Mouse (Mus musculus) erythroblast, embryonic 14.5 days (primary cell): Measurements from ENCODE around the gene Cox14.

Source experiments
- GATA1 ChIP-seq: IDR thresholded peaks from 2 replicates; pipeline ENCODE4 v1.6.1; 2012; ENCODE audit warnings: low read length, inconsistent platforms, mixed read lengths
- TAL1 ChIP-seq: IDR thresholded peaks from 3 replicates; pipeline ENCODE4 v1.6.1; 2012; ENCODE audit warnings: low read length, inconsistent platforms, mixed read lengths

DNA sequence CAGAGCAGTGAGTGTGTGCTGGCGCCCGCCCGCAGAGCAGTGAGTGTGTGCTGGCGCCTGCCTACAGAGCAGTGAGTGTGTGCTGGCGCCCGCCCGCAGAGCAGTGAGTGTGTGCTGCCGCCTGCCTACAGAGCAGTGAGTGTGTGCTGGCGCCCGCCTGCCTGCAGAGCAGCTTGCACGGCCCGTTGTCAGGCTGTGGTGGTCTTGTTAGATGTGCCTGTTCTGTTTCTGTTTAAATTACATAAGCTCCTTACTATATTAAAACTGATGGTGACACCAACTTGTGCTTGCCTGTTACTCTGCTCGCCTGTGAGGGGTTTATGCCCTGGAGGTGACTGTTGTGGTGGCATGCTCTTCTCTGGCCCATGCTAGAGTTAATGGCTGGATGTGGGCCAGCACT is 17.2 kb upstream of the Cox14 start:
- TF ChIP-seq GATA1 (no peak), TAL1 (no peak)
